Mouse (Mus musculus): Measurements from ENCODE around the gene Zfhx3. TPM values are rescaled to one million over a fixed set of nuclear protein-coding genes. Genes with fewer than 3 reads are reported as not detected.

The Zfhx3 gene
- polyA plus RNA-seq, 1 experiment from 2014 or later = 2.4 TPM

DNA sequence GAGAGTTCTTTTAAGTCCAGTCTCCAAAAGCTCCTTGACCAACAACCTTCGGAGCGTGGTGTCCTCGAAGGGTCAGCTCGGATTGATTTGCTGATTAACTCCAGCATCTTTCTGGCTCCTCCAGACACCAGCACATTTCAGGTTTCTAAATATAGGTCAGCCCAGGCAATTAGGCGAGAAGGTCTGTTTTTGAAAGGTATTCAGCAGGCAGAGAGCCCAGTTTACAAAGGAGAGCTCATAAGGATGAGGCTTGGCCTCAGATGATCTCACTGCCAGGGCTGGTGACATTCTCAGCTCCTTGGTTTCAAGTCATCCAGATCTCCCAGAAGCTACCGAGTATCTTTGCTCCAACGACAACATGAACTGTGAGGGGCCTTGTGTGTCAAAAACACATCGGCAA lies 535.7 kb downstream of the Zfhx3 start:
- no peak overlapping the region for H3K4me2 ChIP-seq (replicated peaks; ENCODE audit: low read depth)
- 78% methylated on average over 8 of the region's 8 CpGs for WGBS

DNA sequence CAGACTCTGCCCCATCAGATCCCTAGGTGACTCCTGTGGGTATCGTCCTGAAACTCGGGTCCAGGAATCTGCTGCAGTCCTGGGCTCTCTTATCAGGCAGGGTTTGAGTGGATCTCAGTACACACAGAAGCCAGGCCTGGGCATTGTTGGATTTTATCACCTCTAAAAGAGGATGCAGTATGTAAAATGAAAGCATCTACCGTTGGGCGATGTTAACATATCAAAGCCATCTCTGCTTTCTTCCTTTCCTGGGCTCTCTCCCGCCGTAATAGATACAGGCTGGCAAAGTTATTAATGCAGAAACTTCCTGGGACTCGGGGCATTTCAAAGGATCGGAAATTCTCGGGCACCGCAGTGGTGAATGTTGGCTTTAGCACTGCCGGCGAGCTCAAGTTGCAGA lies 537.7 kb downstream of the Zfhx3 start:
- Histone ChIP-seq H3K4me1 (replicated peaks; ENCODE audit: control insufficient read depth, insufficient read depth, low read length) (no peaks in the 10 kb centered on the region), H3K9ac (ENCODE audit: low read depth, low read length) (no peak overlapping the region), H3K36me3 (ENCODE audit: control insufficient read depth, insufficient read depth) (no peaks in the 10 kb centered on the region), H3K27me3 (replicated peaks; ENCODE audit: control insufficient read depth, insufficient read depth, low read length) (no peaks in the 10 kb centered on the region), H3K4me2 (replicated peaks; ENCODE audit: low read depth) (no peak overlapping the region), H3K27ac (ENCODE audit: low read depth, low read length) (no peak overlapping the region), H3K4me3 (ENCODE audit: low read depth, low read length) (no peak overlapping the region), H3K9me3 (ENCODE audit: control insufficient read depth) (no peaks in the 10 kb centered on the region)
- ATAC-seq = no peak
- WGBS = 77% methylated on average over 12 of the region's 12 CpGs
- TF ChIP-seq CTCF (IDR thresholded peaks at IDR 0.05; ENCODE audit: low read depth) = no peak

More for the DNA sequence above, 535.7 kb downstream of the Zfhx3 start:
- no peak overlapping the region for H3K9ac ChIP-seq (ENCODE audit: low read depth, low read length)
- no peaks in the 10 kb centered on the region for H3K27me3 ChIP-seq (replicated peaks; ENCODE audit: control insufficient read depth, insufficient read depth, low read length)
- H3K36me3 ChIP-seq (ENCODE audit: control insufficient read depth, insufficient read depth) = no peaks in the 10 kb centered on the region
- ATAC-seq = no peak
- no peak for TF ChIP-seq CTCF (IDR thresholded peaks at IDR 0.05; ENCODE audit: low read depth)
- H3K4me1 ChIP-seq (replicated peaks; ENCODE audit: control insufficient read depth, insufficient read depth, low read length) = no peaks in the 10 kb centered on the region
- H3K27ac ChIP-seq (ENCODE audit: low read depth, low read length) = no peak overlapping the region
- H3K9me3 ChIP-seq (ENCODE audit: control insufficient read depth) = no peaks in the 10 kb centered on the region
- H3K4me3 ChIP-seq (ENCODE audit: low read depth, low read length) = no peak overlapping the region

DNA sequence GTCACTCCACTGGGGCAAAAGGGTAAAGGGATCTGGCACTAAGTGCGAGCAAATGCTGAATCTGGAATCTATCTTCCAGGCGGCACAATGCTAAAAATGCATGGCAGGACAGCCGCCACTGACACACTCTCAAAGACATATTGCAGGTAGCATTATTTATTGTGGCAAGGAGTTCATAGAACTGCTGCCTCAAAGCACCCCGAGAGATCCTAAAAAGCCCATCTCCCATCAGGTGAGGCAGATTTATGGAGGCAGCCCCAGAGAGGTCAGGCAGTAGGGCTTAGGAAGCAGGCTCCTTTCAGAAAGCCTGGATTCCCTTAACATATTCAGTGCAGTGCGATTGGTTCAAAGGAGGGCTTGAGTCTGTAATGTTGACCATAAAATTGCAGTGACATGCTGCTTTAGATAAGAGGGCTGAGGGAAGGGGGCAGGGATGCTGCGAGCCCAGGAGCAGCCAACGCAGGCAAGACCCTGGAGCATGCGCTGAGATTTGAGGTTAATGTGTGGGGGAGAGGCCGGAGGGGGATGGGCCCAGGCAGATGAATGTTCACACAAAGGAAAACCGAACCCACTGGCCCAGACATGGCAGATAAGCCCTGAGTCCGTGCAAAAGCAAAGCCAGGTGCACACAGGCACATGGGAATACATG lies 538.8 kb downstream of the Zfhx3 start:
- WGBS = 37% methylated on average over 11 of the region's 11 CpGs
- H3K27me3 ChIP-seq (replicated peaks; ENCODE audit: control insufficient read depth, insufficient read depth, low read length) = no peaks in the 10 kb centered on the region
- no peak for TF ChIP-seq CTCF (IDR thresholded peaks at IDR 0.05; ENCODE audit: low read depth)
- no peak for ATAC-seq
- no peaks in the 10 kb centered on the region for H3K4me1 ChIP-seq (replicated peaks; ENCODE audit: control insufficient read depth, insufficient read depth, low read length)
- no peak overlapping the region for H3K9ac ChIP-seq (ENCODE audit: low read depth, low read length)
- H3K9me3 ChIP-seq (ENCODE audit: control insufficient read depth) = no peaks in the 10 kb centered on the region
- H3K4me2 ChIP-seq (replicated peaks; ENCODE audit: low read depth) = no peak overlapping the region
- no peak overlapping the region for H3K4me3 ChIP-seq (ENCODE audit: low read depth, low read length)
- no peak overlapping the region for H3K27ac ChIP-seq (ENCODE audit: low read depth, low read length)
- no peaks in the 10 kb centered on the region for H3K36me3 ChIP-seq (ENCODE audit: control insufficient read depth, insufficient read depth)

DNA sequence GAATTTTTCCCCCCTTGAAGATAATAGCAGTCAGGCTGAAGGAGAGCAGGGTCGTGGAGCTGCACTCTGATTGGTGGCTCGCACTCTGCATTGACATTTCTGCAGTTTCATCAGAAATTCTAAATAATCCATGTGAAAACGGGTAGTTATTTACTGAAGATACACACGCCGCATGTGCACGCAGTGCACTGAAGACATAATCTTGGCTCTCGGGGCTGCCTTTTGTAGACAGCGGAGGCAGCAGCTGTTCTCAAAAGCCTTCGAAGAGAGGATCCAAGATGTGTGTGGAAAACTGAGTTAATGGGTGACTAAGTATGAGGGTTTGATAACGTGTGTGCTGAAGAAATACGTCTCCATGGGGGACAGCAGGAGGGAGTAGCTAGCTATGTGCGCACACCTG lies 553.7 kb downstream of the Zfhx3 start:
- no peak for TF ChIP-seq CTCF (IDR thresholded peaks at IDR 0.05; ENCODE audit: low read depth)
- Histone ChIP-seq H3K4me2 (replicated peaks; ENCODE audit: low read depth) (no peak overlapping the region), H3K9me3 (ENCODE audit: control insufficient read depth) (no peaks in the 10 kb centered on the region), H3K4me1 (replicated peaks; ENCODE audit: control insufficient read depth, insufficient read depth, low read length) (no peaks in the 10 kb centered on the region), H3K9ac (ENCODE audit: low read depth, low read length) (no peak overlapping the region), H3K4me3 (ENCODE audit: low read depth, low read length) (no peak overlapping the region), H3K27ac (ENCODE audit: low read depth, low read length) (no peak overlapping the region), H3K36me3 (ENCODE audit: control insufficient read depth, insufficient read depth) (no peaks in the 10 kb centered on the region), H3K27me3 (replicated peaks; ENCODE audit: control insufficient read depth, insufficient read depth, low read length) (no peaks in the 10 kb centered on the region)
- ATAC-seq = no peak
- 26% methylated on average over 12 of the region's 12 CpGs for WGBS

DNA sequence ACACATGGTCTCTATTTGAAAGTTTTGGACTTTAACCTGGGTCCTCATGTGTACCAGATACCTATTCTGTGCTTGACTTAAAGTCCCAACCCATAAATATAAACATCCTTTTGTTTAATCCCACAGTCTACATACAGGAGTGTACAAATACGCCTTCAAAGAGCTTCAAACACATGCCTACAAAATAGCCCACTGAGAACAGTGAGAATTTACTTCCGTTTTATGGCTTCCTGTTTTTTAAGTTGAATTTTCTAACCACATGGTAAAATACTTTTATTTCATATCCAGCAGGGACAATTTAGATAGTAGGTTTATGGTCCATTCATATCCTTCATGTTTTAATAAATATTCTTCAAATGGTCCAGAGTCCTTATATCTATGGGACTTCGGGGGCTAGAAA lies 564.3 kb downstream of the Zfhx3 start:
- no peak overlapping the region for H3K9ac ChIP-seq (ENCODE audit: low read depth, low read length)
- H3K4me2 ChIP-seq (replicated peaks; ENCODE audit: low read depth) = no peak overlapping the region
- H3K27me3 ChIP-seq (replicated peaks; ENCODE audit: control insufficient read depth, insufficient read depth, low read length) = no peaks in the 10 kb centered on the region
- no peaks in the 10 kb centered on the region for H3K36me3 ChIP-seq (ENCODE audit: control insufficient read depth, insufficient read depth)
- no peak overlapping the region for H3K27ac ChIP-seq (ENCODE audit: low read depth, low read length)
- WGBS = 81% methylated on average over 3 of the region's 3 CpGs
- H3K4me1 ChIP-seq (replicated peaks; ENCODE audit: control insufficient read depth, insufficient read depth, low read length) = no peaks in the 10 kb centered on the region
- no peak for ATAC-seq
- H3K4me3 ChIP-seq (ENCODE audit: low read depth, low read length) = no peak overlapping the region
- no peaks in the 10 kb centered on the region for H3K9me3 ChIP-seq (ENCODE audit: control insufficient read depth)
- no peak for TF ChIP-seq CTCF (IDR thresholded peaks at IDR 0.05; ENCODE audit: low read depth)

DNA sequence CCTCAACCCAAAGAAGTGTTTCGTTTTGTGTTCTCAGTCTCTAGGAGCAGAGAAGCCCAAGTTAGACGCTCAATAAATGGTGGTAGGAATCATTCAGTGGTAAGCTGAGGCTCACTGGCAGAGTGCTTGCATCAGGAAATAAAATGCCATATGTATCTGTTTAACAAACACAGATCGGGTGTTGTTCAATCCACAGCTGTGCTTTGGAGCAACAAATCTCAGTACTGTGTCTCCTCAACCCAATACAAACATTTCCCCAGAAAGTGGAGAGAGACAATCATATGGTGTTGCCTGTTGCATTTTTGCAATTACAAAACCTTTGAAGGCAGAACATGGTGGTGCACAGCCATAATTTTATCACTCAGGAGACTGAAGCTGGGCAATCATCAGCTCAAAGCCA lies 565.3 kb downstream of the Zfhx3 start:
- H3K4me1 ChIP-seq (replicated peaks; ENCODE audit: control insufficient read depth, insufficient read depth, low read length) = no peaks in the 10 kb centered on the region
- no peak overlapping the region for H3K4me2 ChIP-seq (replicated peaks; ENCODE audit: low read depth)
- no peak overlapping the region for H3K9ac ChIP-seq (ENCODE audit: low read depth, low read length)
- H3K27ac ChIP-seq (ENCODE audit: low read depth, low read length) = no peak overlapping the region
- no peak for TF ChIP-seq CTCF (IDR thresholded peaks at IDR 0.05; ENCODE audit: low read depth)
- H3K9me3 ChIP-seq (ENCODE audit: control insufficient read depth) = no peaks in the 10 kb centered on the region
- WGBS = 86% methylated on average over 3 of the region's 3 CpGs
- H3K4me3 ChIP-seq (ENCODE audit: low read depth, low read length) = no peak overlapping the region
- ATAC-seq = no peak
- no peaks in the 10 kb centered on the region for H3K36me3 ChIP-seq (ENCODE audit: control insufficient read depth, insufficient read depth)
- no peaks in the 10 kb centered on the region for H3K27me3 ChIP-seq (replicated peaks; ENCODE audit: control insufficient read depth, insufficient read depth, low read length)

All from intestine, postnatal 0 days (tissue).